Mouse (Mus musculus) limb, embryonic 15.5 days (tissue): Measurements from ENCODE around the gene Fbxo3. TPM values are rescaled to one million over a fixed set of nuclear protein-coding genes. Genes with fewer than 3 reads are reported as not detected.
"Not testable (repeated sequence)": the region's sequence is repeated elsewhere in the genome, so short reads cannot be mapped to it uniquely, and the experiment has no call there.

Experiments used
- ATAC-seq: fragments of 200-750 bp; cut with Nextera tagmentation; 2 replicates; pipeline ENCODE4 v1.8.0; 2017; ENCODE audit warnings: low read depth, moderate TSS enrichment; ENCODE audit not compliant: insufficient number of reproducible peaks, low FRiP score, low TSS enrichment
- H3K27ac ChIP-seq: fragments of 300-500 bp; sonication (generic); 2 replicates; pipeline ENCODE4 v1.5.1; 2015; ENCODE audit warnings: moderate library complexity, mild to moderate bottlenecking, inconsistent platforms
- H3K27me3 ChIP-seq: fragments of 300-500 bp; sonication (generic); 2 replicates; pipeline ENCODE4 v1.6.1; 2015; ENCODE audit warnings: inconsistent platforms
- H3K36me3 ChIP-seq: fragments of 300-500 bp; sonication (generic); 2 replicates; pipeline ENCODE4 v1.6.1; 2015; ENCODE audit warnings: inconsistent platforms
- H3K4me1 ChIP-seq: fragments of 300-500 bp; sonication (generic); 2 replicates; pipeline ENCODE4 v1.6.1; 2015; ENCODE audit warnings: inconsistent platforms
- H3K4me2 ChIP-seq: fragments of 300-500 bp; sonication (generic); 2 replicates; pipeline ENCODE4 v1.6.1; 2015; ENCODE audit warnings: mild to moderate bottlenecking, inconsistent platforms
- H3K4me3 ChIP-seq: fragments of 300-500 bp; sonication (generic); 2 replicates; pipeline ENCODE4 v1.5.1; 2015; ENCODE audit warnings: mild to moderate bottlenecking, inconsistent platforms
- H3K9ac ChIP-seq: fragments of 300-500 bp; sonication (generic); 2 replicates; pipeline ENCODE4 v1.6.1; 2015; ENCODE audit warnings: inconsistent platforms
- H3K9me3 ChIP-seq: fragments of 300-500 bp; sonication (generic); 2 replicates; pipeline ENCODE4 v1.6.1; 2016; ENCODE audit warnings: inconsistent platforms
- WGBS: fragments of 180-500 bp; shearing (Covaris S2); methylation state at CpG from one replicate; pipeline ENCODE4 v1.1.7; 2015; 5-methylcytosine and 5-hydroxymethylcytosine counted together
- polyA plus RNA-seq: library from polyadenylated mRNA; unstranded; fragments of >200 nt; fragmentation: Nextera tagmentation; extraction: Ambion mirVana; gene quantifications from 2 replicates; pipeline ENCODE4 v1.2.1, GENCODE M21; 2015

Fbxo3 gene
- 52.0 and 53.5 TPM in 2 replicates for polyA plus RNA-seq

- WGBS, result under 1% methylated on average over 39 of the region's 44 CpGs
- Histone ChIP-seq H3K27ac (peak within 1 kb of the TSS; percentile 44), H3K9me3 (no peaks in the 10 kb centered on the region), H3K9ac (peak within 1 kb of the TSS; percentile 91), H3K4me3 (peak within 1 kb of the TSS; percentile 81), H3K27me3 (no peaks in the 10 kb centered on the region), H3K36me3 (peaks cover 5% of the 10 kb centered on the region), H3K4me2 (peak within 1 kb of the TSS; percentile 75), H3K4me1 (peaks cover 15% of the 10 kb centered on the region; the same call in 1 of the 2 replicates)
- ATAC-seq, result peak; percentile 91
These were observed at the start of gene Fbxo3 for GRCm38 (mm10) chr2:104027458-104028138. Gene Fbxo3 (plus strand): TSS chr2:104027721.

GRCm38 (mm10) chr2:103982250-103982649 is 45.3 kb upstream of the Fbxo3 start:
- WGBS, result 5% methylated on average over 5 of the region's 5 CpGs

GRCm38 (mm10) chr2:103983146-103983545 is 44.4 kb upstream of the Fbxo3 start:
- Histone ChIP-seq H3K27ac (no peak overlapping the region), H3K4me1 (no peaks in the 10 kb centered on the region), H3K36me3 (no peaks in the 10 kb centered on the region), H3K4me2 (no peak overlapping the region), H3K4me3 (no peak overlapping the region), H3K9ac (no peak overlapping the region), H3K27me3 (0 out of 2 replicates have a peak, but pooled peaks cover 8% of the 10 kb centered on the region), H3K9me3 (no peaks in the 10 kb centered on the region)
- 84% methylated on average over 10 of the region's 10 CpGs for WGBS
- ATAC-seq, result no peak

More at GRCm38 (mm10) chr2:103982250-103982649, 45.3 kb upstream of the Fbxo3 start:
- Histone ChIP-seq H3K36me3 (no peaks in the 10 kb centered on the region), H3K4me1 (no peaks in the 10 kb centered on the region), H3K9me3 (no peaks in the 10 kb centered on the region), H3K4me2 (no peak overlapping the region), H3K4me3 (no peak overlapping the region), H3K27me3 (peaks cover 9% of the 10 kb centered on the region; the same call in 1 of the 2 replicates), H3K27ac (no peak overlapping the region), H3K9ac (no peak overlapping the region)
- ATAC-seq, result no peak

GRCm38 (mm10) chr2:103987595-103987994 is 39.9 kb upstream of the Fbxo3 start:
- not testable (repeated sequence) for H3K4me2 ChIP-seq
- WGBS, result 63% methylated on average over 8 of the region's 8 CpGs

GRCm38 (mm10) chr2:103989724-103990123 is 37.8 kb upstream of the Fbxo3 start:
- Histone ChIP-seq H3K9me3 (no peaks in the 10 kb centered on the region), H3K9ac (no peak overlapping the region), H3K36me3 (no peaks in the 10 kb centered on the region), H3K4me1 (peaks cover 13% of the 10 kb centered on the region; the same call in 1 of the 2 replicates), H3K27me3 (no peaks in the 10 kb centered on the region), H3K27ac (no peak overlapping the region), H3K4me2 (no peak overlapping the region), H3K4me3 (no peak overlapping the region)
- 80% methylated on average over 6 of the region's 6 CpGs for WGBS
- no peak for ATAC-seq

More at GRCm38 (mm10) chr2:103987595-103987994, 39.9 kb upstream of the Fbxo3 start:
- not testable (repeated sequence) for H3K4me1 ChIP-seq, H3K9me3 ChIP-seq, H3K27ac ChIP-seq, H3K4me3 ChIP-seq, H3K9ac ChIP-seq, H3K36me3 ChIP-seq, ATAC-seq, H3K27me3 ChIP-seq

GRCm38 (mm10) chr2:103991303-103991702 is 36.2 kb upstream of the Fbxo3 start:
- Histone ChIP-seq H3K9me3 (no peaks in the 10 kb centered on the region), H3K4me2 (no peak overlapping the region), H3K4me3 (no peak overlapping the region), H3K4me1 (peaks cover 13% of the 10 kb centered on the region; the same call in 1 of the 2 replicates), H3K27me3 (no peaks in the 10 kb centered on the region), H3K36me3 (no peaks in the 10 kb centered on the region), H3K9ac (no peak overlapping the region), H3K27ac (no peak overlapping the region)
- no peak for ATAC-seq

GRCm38 (mm10) chr2:103992162-103992561 is 35.4 kb upstream of the Fbxo3 start:
- Histone ChIP-seq H3K9me3 (no peaks in the 10 kb centered on the region), H3K4me1 (peaks cover 13% of the 10 kb centered on the region; the same call in 1 of the 2 replicates), H3K4me2 (no peak overlapping the region), H3K4me3 (no peak overlapping the region), H3K27ac (no peak overlapping the region), H3K36me3 (no peaks in the 10 kb centered on the region), H3K27me3 (no peaks in the 10 kb centered on the region), H3K9ac (no peak overlapping the region)
- 62% methylated on average over 9 of the region's 9 CpGs for WGBS
- ATAC-seq, result no peak

GRCm38 (mm10) chr2:103992618-103993332 is 34.7 kb upstream of the Fbxo3 start:
- 22% methylated on average over 17 of the region's 17 CpGs for WGBS
- no peak overlapping the region for H3K4me3 ChIP-seq
- H3K4me2 ChIP-seq, result peak overlapping the region; percentile 19; the same call in 1 of the 2 replicates
- H3K27me3 ChIP-seq, result no peaks in the 10 kb centered on the region
- no peak for ATAC-seq
- no peak overlapping the region for H3K27ac ChIP-seq
- H3K9ac ChIP-seq, result no peak overlapping the region
- peaks cover 13% of the 10 kb centered on the region; the same call in 1 of the 2 replicates for H3K4me1 ChIP-seq
- no peaks in the 10 kb centered on the region for H3K36me3 ChIP-seq
- H3K9me3 ChIP-seq, result no peaks in the 10 kb centered on the region

- no peak overlapping the region for H3K9ac ChIP-seq
- no peak overlapping the region for H3K4me3 ChIP-seq
- H3K27me3 ChIP-seq, result 0 out of 2 replicates have a peak, but pooled peaks cover 4% of the 10 kb centered on the region
- no peak overlapping the region for H3K4me2 ChIP-seq
- no peak overlapping the region for H3K27ac ChIP-seq
- H3K9me3 ChIP-seq, result no peaks in the 10 kb centered on the region
- no peak for ATAC-seq
- no peaks in the 10 kb centered on the region for H3K4me1 ChIP-seq
- WGBS, result 16% methylated on average over 2 of the region's 2 CpGs
- H3K36me3 ChIP-seq, result no peaks in the 10 kb centered on the region
These were observed 26.4 kb upstream of the Fbxo3 start for GRCm38 (mm10) chr2:104001076-104001475.

- Histone ChIP-seq H3K4me2 (no peak overlapping the region), H3K36me3 (no peaks in the 10 kb centered on the region), H3K27me3 (0 out of 2 replicates have a peak, but pooled peaks cover 4% of the 10 kb centered on the region), H3K9me3 (no peaks in the 10 kb centered on the region), H3K9ac (no peak overlapping the region), H3K4me1 (no peaks in the 10 kb centered on the region), H3K4me3 (no peak overlapping the region), H3K27ac (no peak overlapping the region)
- 78% methylated on average over 4 of the region's 4 CpGs for WGBS
- ATAC-seq, result no peak
These were observed 25.7 kb upstream of the Fbxo3 start for GRCm38 (mm10) chr2:104001861-104002260.

GRCm38 (mm10) chr2:104002711-104003413 is 24.7 kb upstream of the Fbxo3 start:
- H3K9ac ChIP-seq, result no peak overlapping the region
- WGBS, result 29% methylated on average over 16 of the region's 16 CpGs
- ATAC-seq, result no peak
- no peaks in the 10 kb centered on the region for H3K4me1 ChIP-seq
- 0 out of 2 replicates have a peak, but pooled peaks cover 4% of the 10 kb centered on the region for H3K27me3 ChIP-seq
- H3K4me2 ChIP-seq, result no peak overlapping the region
- no peaks in the 10 kb centered on the region for H3K36me3 ChIP-seq
- no peaks in the 10 kb centered on the region for H3K9me3 ChIP-seq
- H3K4me3 ChIP-seq, result no peak overlapping the region
- H3K27ac ChIP-seq, result no peak overlapping the region
